Mouse (Mus musculus) heart, embryonic 16.5 days (tissue): ENCODE measurements at regions not wholly inside any gene's neighbourhood (a gene's known extent, or its start where the extent isn't known, plus 50 kb on each side); places are given as distances from the start of the nearest gene placed in this dataset.

Experiments used
- ATAC-seq: fragments of 200-750 bp; cut with Nextera tagmentation; replicated peaks from 2 replicates; pipeline ENCODE4 v1.8.0; 2017; ENCODE audit warnings: moderate number of reproducible peaks; ENCODE audit not compliant: insufficient read depth, low FRiP score; ENCODE audit errors: extremely low read depth
- H3K27ac ChIP-seq: fragments of 300-500 bp; sonication (generic); 2 replicates; pipeline ENCODE4 v1.5.1; 2014; ENCODE audit warnings: mild to moderate bottlenecking, low read length, control low read depth, moderate library complexity
- H3K27me3 ChIP-seq: fragments of 300-500 bp; sonication (generic); 2 replicates; pipeline ENCODE4 v1.6.1; 2014; ENCODE audit warnings: low read length, mixed read lengths; ENCODE audit not compliant: control insufficient read depth, insufficient read depth
- H3K36me3 ChIP-seq: fragments of 300-500 bp; sonication (generic); 2 replicates; pipeline ENCODE4 v1.6.1; 2014; ENCODE audit not compliant: control insufficient read depth, insufficient read depth
- H3K4me1 ChIP-seq: fragments of 300-500 bp; sonication (generic); 2 replicates; pipeline ENCODE4 v1.6.1; 2014; ENCODE audit warnings: low read length, mixed read lengths; ENCODE audit not compliant: control insufficient read depth, insufficient read depth
- H3K4me2 ChIP-seq: fragments of 300-500 bp; sonication (generic); 2 replicates; pipeline ENCODE4 v1.6.1; 2014; ENCODE audit warnings: low read depth, mild to moderate bottlenecking, control low read depth, low read length
- H3K4me3 ChIP-seq: fragments of 300-500 bp; sonication (generic); 2 replicates; pipeline ENCODE4 v1.5.1; 2014; ENCODE audit warnings: mild to moderate bottlenecking, control low read depth, low read length
- H3K9ac ChIP-seq: fragments of 300-500 bp; sonication (generic); 2 replicates; pipeline ENCODE4 v1.6.1; 2014; ENCODE audit warnings: low read length, control low read depth
- H3K9me3 ChIP-seq: fragments of 300-500 bp; sonication (generic); replicated peaks from 2 replicates; pipeline ENCODE4 v1.6.1; 2016; ENCODE audit warnings: low read length; ENCODE audit not compliant: control insufficient read depth
- WGBS: fragments of 180-500 bp; shearing (Covaris S2); extraction: QIAGEN DNeasy Blood & Tissue Kit; methylation state at CpG from one replicate; pipeline ENCODE4 v1.1.7; 2014; 5-methylcytosine and 5-hydroxymethylcytosine counted together

GRCm38 (mm10) chr10:96847433-96848165 lies 230.8 kb downstream of the Btg1 start:
- H3K4me1 ChIP-seq = no peaks in the 10 kb centered on the region; the same call in 1 of the 2 replicates
- 67% methylated on average over 5 of the region's 5 CpGs for WGBS
- H3K36me3 ChIP-seq = no peaks in the 10 kb centered on the region
- no peak overlapping the region for H3K27ac ChIP-seq
- no peak for ATAC-seq
- H3K4me2 ChIP-seq = no peak overlapping the region
- H3K9me3 ChIP-seq = no peaks in the 10 kb centered on the region
- no peak overlapping the region for H3K4me3 ChIP-seq
- no peak overlapping the region for H3K9ac ChIP-seq
- H3K27me3 ChIP-seq = no peaks in the 10 kb centered on the region

- Histone ChIP-seq H3K27ac (no peak overlapping the region), H3K27me3 (no peaks in the 10 kb centered on the region), H3K9me3 (no peaks in the 10 kb centered on the region), H3K36me3 (no peaks in the 10 kb centered on the region), H3K4me2 (no peak overlapping the region), H3K9ac (no peak overlapping the region), H3K4me1 (no peaks in the 10 kb centered on the region; the same call in 1 of the 2 replicates), H3K4me3 (no peak overlapping the region)
- no peak for ATAC-seq
- WGBS = 80% methylated on average over 2 of the region's 2 CpGs
Measured at GRCm38 (mm10) chr10:96848496-96848895, 231.7 kb downstream of the Btg1 start.

- 58% methylated on average over 2 of the region's 2 CpGs for WGBS
- Histone ChIP-seq H3K4me1 (no peaks in the 10 kb centered on the region), H3K9me3 (no peaks in the 10 kb centered on the region), H3K4me2 (no peak overlapping the region), H3K4me3 (no peak overlapping the region), H3K9ac (no peak overlapping the region), H3K36me3 (no peaks in the 10 kb centered on the region), H3K27me3 (no peaks in the 10 kb centered on the region), H3K27ac (no peak overlapping the region)
- no peak for ATAC-seq
Measured at GRCm38 (mm10) chr10:96860366-96860765, 243.6 kb downstream of the Btg1 start.

GRCm38 (mm10) chr10:96863230-96863629 lies 246.4 kb downstream of the Btg1 start:
- WGBS = 65% methylated on average over 8 of the region's 8 CpGs
- no peaks in the 10 kb centered on the region for H3K27me3 ChIP-seq
- H3K27ac ChIP-seq = no peak overlapping the region
- no peak overlapping the region for H3K9ac ChIP-seq
- H3K4me3 ChIP-seq = no peak overlapping the region
- no peaks in the 10 kb centered on the region for H3K4me1 ChIP-seq
- ATAC-seq = no peak
- no peaks in the 10 kb centered on the region for H3K9me3 ChIP-seq
- H3K4me2 ChIP-seq = no peak overlapping the region
- H3K36me3 ChIP-seq = no peaks in the 10 kb centered on the region

- no peak overlapping the region for H3K9ac ChIP-seq
- WGBS = 66% methylated on average over 3 of the region's 3 CpGs
- H3K36me3 ChIP-seq = no peaks in the 10 kb centered on the region
- no peak for ATAC-seq
- H3K4me2 ChIP-seq = no peak overlapping the region
- H3K4me1 ChIP-seq = no peaks in the 10 kb centered on the region
- no peak overlapping the region for H3K4me3 ChIP-seq
- no peaks in the 10 kb centered on the region for H3K9me3 ChIP-seq
- no peaks in the 10 kb centered on the region for H3K27me3 ChIP-seq
- H3K27ac ChIP-seq = no peak overlapping the region
Measured at GRCm38 (mm10) chr10:96866468-96866867, 249.7 kb downstream of the Btg1 start.

- H3K9ac ChIP-seq = no peak overlapping the region
- no peaks in the 10 kb centered on the region for H3K36me3 ChIP-seq
- no peaks in the 10 kb centered on the region for H3K9me3 ChIP-seq
- no peak overlapping the region for H3K27ac ChIP-seq
- no peaks in the 10 kb centered on the region for H3K4me1 ChIP-seq
- H3K27me3 ChIP-seq = no peaks in the 10 kb centered on the region
- H3K4me3 ChIP-seq = no peak overlapping the region
- no peak for ATAC-seq
- 60% methylated on average over 7 of the region's 7 CpGs for WGBS
- H3K4me2 ChIP-seq = no peak overlapping the region
Measured at GRCm38 (mm10) chr10:96871559-96872160, 254.9 kb downstream of the Btg1 start.

GRCm38 (mm10) chr10:96874646-96875045 lies 257.8 kb downstream of the Btg1 start:
- no peak overlapping the region for H3K9ac ChIP-seq
- no peaks in the 10 kb centered on the region for H3K36me3 ChIP-seq
- no peak overlapping the region for H3K4me2 ChIP-seq
- no peak for ATAC-seq
- no peaks in the 10 kb centered on the region for H3K27me3 ChIP-seq
- H3K27ac ChIP-seq = no peak overlapping the region
- no peak overlapping the region for H3K4me3 ChIP-seq
- H3K9me3 ChIP-seq = no peaks in the 10 kb centered on the region
- 96% methylated on average over 1 of the region's 1 CpGs for WGBS
- no peaks in the 10 kb centered on the region for H3K4me1 ChIP-seq

GRCm38 (mm10) chr10:96875676-96876075 lies 258.9 kb downstream of the Btg1 start:
- H3K27me3 ChIP-seq = no peaks in the 10 kb centered on the region
- ATAC-seq = no peak

GRCm38 (mm10) chr10:96879425-96879824 lies 262.6 kb downstream of the Btg1 start:
- no peak overlapping the region for H3K27ac ChIP-seq
- 88% methylated on average over 2 of the region's 2 CpGs for WGBS
- no peaks in the 10 kb centered on the region for H3K9me3 ChIP-seq
- no peaks in the 10 kb centered on the region for H3K36me3 ChIP-seq
- no peaks in the 10 kb centered on the region for H3K4me1 ChIP-seq
- H3K4me3 ChIP-seq = no peak overlapping the region
- H3K9ac ChIP-seq = no peak overlapping the region
- H3K27me3 ChIP-seq = no peaks in the 10 kb centered on the region
- H3K4me2 ChIP-seq = no peak overlapping the region
- no peak for ATAC-seq

More at GRCm38 (mm10) chr10:96875676-96876075, 258.9 kb downstream of the Btg1 start:
- Histone ChIP-seq H3K4me1 (no peaks in the 10 kb centered on the region), H3K9ac (no peak overlapping the region), H3K9me3 (no peaks in the 10 kb centered on the region), H3K4me3 (no peak overlapping the region), H3K27ac (no peak overlapping the region), H3K4me2 (no peak overlapping the region), H3K36me3 (no peaks in the 10 kb centered on the region)
- WGBS = 56% methylated on average over 3 of the region's 3 CpGs
